Mouse (Mus musculus): ENCODE data around the gene Trim9. TPM values are rescaled to one million over a fixed set of nuclear protein-coding genes. Genes with fewer than 3 reads are reported as not detected.
A peak's percentile ranks its signal among the peaks of the same experiment; 100 is the strongest.

Trim9 gene
- total and polyA plus RNA-seq, 2 experiments from 2014 or later: 120 to 234 TPM

- H3K27ac ChIP-seq (ENCODE audit: low read depth, low read length): no peak overlapping the region
- DNase-seq (ENCODE audit: low spot score) (no peak), ATAC-seq (ENCODE audit: low FRiP score) (no peak)
- no peaks in the 10 kb centered on the region for H3K9me3 ChIP-seq (ENCODE audit: low read length)
- no peaks in the 10 kb centered on the region for H3K27me3 ChIP-seq (ENCODE audit: insufficient read depth, low read length)
- 86% methylated on average over 6 of the region's 6 CpGs for WGBS
- H3K36me3 ChIP-seq (ENCODE audit: insufficient read depth, low read length): no peaks in the 10 kb centered on the region
- no peak overlapping the region for H3K4me2 ChIP-seq (ENCODE audit: low read depth, low read length, poor library complexity, severe bottlenecking)
- H3K9ac ChIP-seq (replicated peaks; ENCODE audit: low read length, poor library complexity, severe bottlenecking): no peak overlapping the region
- no peak for TF ChIP-seq CTCF (IDR thresholded peaks at IDR 0.05)
- H3K4me1 ChIP-seq (ENCODE audit: insufficient read depth, low read length): no peaks in the 10 kb centered on the region
- no peak overlapping the region for H3K4me3 ChIP-seq (ENCODE audit: low read depth, low read length)
These were observed 113.6 kb downstream of the Trim9 start for GRCm38 (mm10) chr12:70233637-70234315.

GRCm38 (mm10) chr12:70232020-70232544 lies 115.3 kb downstream of the Trim9 start:
- Histone ChIP-seq H3K27me3 (ENCODE audit: insufficient read depth, low read length) (0 out of 2 replicates have a peak, but pooled peaks cover 2% of the 10 kb centered on the region), H3K27ac (ENCODE audit: low read depth, low read length) (no peak overlapping the region), H3K9me3 (ENCODE audit: low read length) (no peaks in the 10 kb centered on the region), H3K4me3 (ENCODE audit: low read depth, low read length) (no peak overlapping the region), H3K4me2 (ENCODE audit: low read depth, low read length, poor library complexity, severe bottlenecking) (no peak overlapping the region), H3K9ac (replicated peaks; ENCODE audit: low read length, poor library complexity, severe bottlenecking) (no peak overlapping the region), H3K4me1 (ENCODE audit: insufficient read depth, low read length) (peaks cover 1% of the 10 kb centered on the region; the same call in 1 of the 2 replicates), H3K36me3 (ENCODE audit: insufficient read depth, low read length) (no peaks in the 10 kb centered on the region)
- DNase-seq (ENCODE audit: low spot score) (peak; percentile 51), ATAC-seq (ENCODE audit: low FRiP score) (no peak)
- 30% methylated on average over 5 of the region's 5 CpGs for WGBS
- no peak for TF ChIP-seq CTCF (IDR thresholded peaks at IDR 0.05)

GRCm38 (mm10) chr12:70231294-70231693 lies 116.1 kb downstream of the Trim9 start, which contains the start of gene Pygl:
Gene Pygl, minus strand, starts transcription at chr12:70231488.
- no peak within 1 kb of the TSS for H3K9ac ChIP-seq (replicated peaks; ENCODE audit: low read length, poor library complexity, severe bottlenecking)
- H3K9me3 ChIP-seq (ENCODE audit: low read length): no peaks in the 10 kb centered on the region
- no peak for TF ChIP-seq CTCF (IDR thresholded peaks at IDR 0.05)
- H3K4me2 ChIP-seq (ENCODE audit: low read depth, low read length, poor library complexity, severe bottlenecking): no peak within 1 kb of the TSS
- 93% methylated on average over 2 of the region's 2 CpGs for WGBS
- no peak within 1 kb of the TSS for H3K27ac ChIP-seq (ENCODE audit: low read depth, low read length)
- 0 out of 2 replicates have a peak, but pooled peaks cover 5% of the 10 kb centered on the region for H3K27me3 ChIP-seq (ENCODE audit: insufficient read depth, low read length)
- no peak within 1 kb of the TSS for H3K4me3 ChIP-seq (ENCODE audit: low read depth, low read length)
- DNase-seq (ENCODE audit: low spot score): no peak
- no peaks in the 10 kb centered on the region for H3K36me3 ChIP-seq (ENCODE audit: insufficient read depth, low read length)
- peaks cover 6% of the 10 kb centered on the region for H3K4me1 ChIP-seq (ENCODE audit: insufficient read depth, low read length)
- ATAC-seq (ENCODE audit: low FRiP score): no peak

- Histone ChIP-seq H3K9me3 (ENCODE audit: low read length) (no peaks in the 10 kb centered on the region), H3K36me3 (ENCODE audit: insufficient read depth, low read length) (no peaks in the 10 kb centered on the region), H3K4me1 (ENCODE audit: insufficient read depth, low read length) (peaks cover 6% of the 10 kb centered on the region), H3K4me3 (ENCODE audit: low read depth, low read length) (no peak overlapping the region), H3K4me2 (ENCODE audit: low read depth, low read length, poor library complexity, severe bottlenecking) (no peak overlapping the region), H3K9ac (replicated peaks; ENCODE audit: low read length, poor library complexity, severe bottlenecking) (no peak overlapping the region), H3K27ac (ENCODE audit: low read depth, low read length) (no peak overlapping the region), H3K27me3 (ENCODE audit: insufficient read depth, low read length) (0 out of 2 replicates have a peak, but pooled peaks cover 5% of the 10 kb centered on the region)
- ATAC-seq (ENCODE audit: low FRiP score) (no peak), DNase-seq (ENCODE audit: low spot score) (no peak)
- no peak for TF ChIP-seq CTCF (IDR thresholded peaks at IDR 0.05)
- WGBS: 70% methylated on average over 11 of the region's 11 CpGs
These were observed 119.3 kb downstream of the Trim9 start for GRCm38 (mm10) chr12:70228155-70228554.

- WGBS: 1% methylated on average over 49 of the region's 52 CpGs
- H3K27me3 ChIP-seq (ENCODE audit: insufficient read depth, low read length): 0 out of 2 replicates have a peak, but pooled peaks cover 5% of the 10 kb centered on the region
- no peaks in the 10 kb centered on the region for H3K9me3 ChIP-seq (ENCODE audit: low read length)
- peak; percentile 19 for DNase-seq (ENCODE audit: low spot score)
- H3K4me3 ChIP-seq (ENCODE audit: low read depth, low read length): peak overlapping the region; percentile 39
- peak overlapping the region; percentile 52 for H3K9ac ChIP-seq (replicated peaks; ENCODE audit: low read length, poor library complexity, severe bottlenecking)
- no peaks in the 10 kb centered on the region for H3K36me3 ChIP-seq (ENCODE audit: insufficient read depth, low read length)
- H3K27ac ChIP-seq (ENCODE audit: low read depth, low read length): no peak overlapping the region
- TF ChIP-seq CTCF (IDR thresholded peaks at IDR 0.05): peak; percentile 59
- peak overlapping the region; percentile 94 for H3K4me2 ChIP-seq (ENCODE audit: low read depth, low read length, poor library complexity, severe bottlenecking)
- H3K4me1 ChIP-seq (ENCODE audit: insufficient read depth, low read length): peaks cover 6% of the 10 kb centered on the region
- peak; percentile 62; the same call in 1 of the 2 replicates for ATAC-seq (ENCODE audit: low FRiP score)
These were observed 120.1 kb downstream of the Trim9 start for GRCm38 (mm10) chr12:70227121-70227932.

Measured in midbrain, postnatal 0 days (tissue).